Mouse (Mus musculus) thymus, adult 2 months (tissue): ENCODE results near the gene Map3k20. TPM values are rescaled to one million over a fixed set of nuclear protein-coding genes. Genes with fewer than 3 reads are reported as not detected.

ENCODE experiments used
- DNase-seq: peaks from one replicate; pipeline ENCODE4 v3.0.0; 2021
- H3K27ac ChIP-seq: fragments of 200-500 bp; 2 replicates; pipeline ENCODE4 v1.5.1; 2012; ENCODE audit warnings: low read length, control low read depth; ENCODE audit not compliant: control insufficient read depth, insufficient read depth
- H3K27me3 ChIP-seq: fragments of 200-500 bp; 2 replicates; pipeline ENCODE4 v1.6.1; 2012; ENCODE audit warnings: mild to moderate bottlenecking, low read length, moderate library complexity, mixed read lengths; ENCODE audit not compliant: control insufficient read depth, insufficient read depth
- H3K36me3 ChIP-seq: fragments of 200-500 bp; 2 replicates; pipeline ENCODE4 v1.6.1; 2012; ENCODE audit warnings: mild to moderate bottlenecking, low read length, moderate library complexity; ENCODE audit not compliant: control insufficient read depth, insufficient read depth
- H3K4me1 ChIP-seq: fragments of 200-500 bp; replicated peaks from 2 replicates; pipeline ENCODE4 v1.6.1; 2012; ENCODE audit warnings: low read length; ENCODE audit not compliant: control insufficient read depth, insufficient read depth
- H3K4me3 ChIP-seq: fragments of 200-500 bp; 2 replicates; pipeline ENCODE4 v1.5.1; 2012; ENCODE audit warnings: mild to moderate bottlenecking, low read length, control low read depth, moderate library complexity; ENCODE audit not compliant: control insufficient read depth, insufficient read depth
- CTCF ChIP-seq: fragments of 200-500 bp; IDR thresholded peaks from 2 replicates; pipeline ENCODE4 v1.5.1; 2012; ENCODE audit warnings: mild to moderate bottlenecking, control low read depth, low read length, moderate library complexity, borderline replicate concordance; ENCODE audit not compliant: control insufficient read depth, poor library complexity, insufficient read depth; ENCODE audit errors: extremely low read depth
- POLR2A ChIP-seq: fragments of 200-500 bp; IDR thresholded peaks from 2 replicates; pipeline ENCODE4 v1.6.1; 2012; ENCODE audit warnings: mild to moderate bottlenecking, low read length, control low read depth, moderate library complexity; ENCODE audit not compliant: control insufficient read depth, poor library complexity, insufficient read depth; ENCODE audit errors: extremely low read depth
- WGBS: fragments of 180-500 bp; shearing (Covaris S2); methylation state at CpG from one replicate; pipeline ENCODE4 v1.1.7; 2018; 5-methylcytosine and 5-hydroxymethylcytosine counted together
- polyA plus RNA-seq: library from polyadenylated mRNA; depleted of rRNA; stranded (reverse); fragments of >200 nt; gene quantifications from 2 replicates; pipeline ENCODE4 v1.2.3, GENCODE M21; 2012

Gene Map3k20
- polyA plus RNA-seq, 1 experiment = 8.3 TPM

- H3K4me1 ChIP-seq = no peaks in the 10 kb centered on the region
- no peaks in the 10 kb centered on the region for H3K27me3 ChIP-seq
- 98% methylated on average over 9 of the region's 9 CpGs for WGBS
- TF ChIP-seq CTCF = no peak
- no peak for TF ChIP-seq POLR2A
- no peak for DNase-seq
- no peak overlapping the region for H3K4me3 ChIP-seq
- H3K36me3 ChIP-seq = no peaks in the 10 kb centered on the region
- no peak overlapping the region for H3K27ac ChIP-seq
Measured at GRCm38 (mm10) chr2:72441010-72441409, 155.6 kb downstream of the Map3k20 start.

DNA sequence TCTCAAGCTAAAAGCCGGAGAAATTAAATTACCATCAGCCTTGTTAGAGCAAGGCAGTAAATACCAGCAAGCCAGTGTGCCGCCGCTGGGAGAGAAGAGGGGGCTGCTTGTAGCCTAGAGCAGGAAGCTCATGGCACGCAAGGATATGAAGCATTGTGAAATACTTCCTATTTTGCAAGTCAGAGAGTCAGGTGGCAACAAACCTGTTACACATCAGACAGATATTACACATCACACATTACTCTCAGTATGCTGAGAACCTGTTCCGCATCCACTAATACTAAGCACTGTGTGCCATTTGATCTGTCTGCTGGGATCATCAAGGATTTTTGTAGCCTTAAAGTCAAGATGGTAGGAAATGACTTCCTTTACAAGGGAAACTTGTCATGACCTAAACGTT is 157.4 kb downstream of the Map3k20 start:
- no peaks in the 10 kb centered on the region for H3K36me3 ChIP-seq
- no peaks in the 10 kb centered on the region for H3K27me3 ChIP-seq
- no peak for DNase-seq
- no peak overlapping the region for H3K4me3 ChIP-seq
- H3K4me1 ChIP-seq = no peaks in the 10 kb centered on the region
- WGBS = 92% methylated on average over 6 of the region's 6 CpGs
- TF ChIP-seq CTCF = no peak
- H3K27ac ChIP-seq = no peak overlapping the region

GRCm38 (mm10) chr2:72443960-72444359 is 158.5 kb downstream of the Map3k20 start:
- H3K36me3 ChIP-seq = no peaks in the 10 kb centered on the region
- no peak for DNase-seq
- H3K4me1 ChIP-seq = no peaks in the 10 kb centered on the region
- TF ChIP-seq POLR2A = no peak
- TF ChIP-seq CTCF = no peak
- 89% methylated on average over 3 of the region's 3 CpGs for WGBS
- no peak overlapping the region for H3K27ac ChIP-seq
- H3K27me3 ChIP-seq = no peaks in the 10 kb centered on the region
- H3K4me3 ChIP-seq = no peak overlapping the region

DNA sequence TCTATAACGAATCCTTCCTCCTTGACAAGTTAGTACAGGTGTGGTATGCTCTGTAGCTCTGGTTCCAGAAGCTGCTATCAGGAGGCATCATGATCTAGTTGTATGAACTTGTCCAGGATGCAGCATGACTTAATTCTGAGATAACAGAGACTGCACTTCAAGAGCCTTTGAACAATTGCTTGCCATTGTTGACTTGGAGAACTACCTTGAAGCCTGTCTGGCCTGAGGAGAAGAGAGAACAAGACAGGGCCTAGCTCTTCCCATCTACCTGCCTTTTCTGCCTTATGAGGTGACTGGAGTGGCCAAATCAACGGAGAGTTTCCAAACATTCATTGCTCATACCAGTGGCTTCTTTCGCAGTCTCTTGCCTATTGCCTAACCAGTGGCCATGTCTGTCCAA is 160.7 kb downstream of the Map3k20 start:
- 94% methylated on average over 3 of the region's 3 CpGs for WGBS

GRCm38 (mm10) chr2:72446615-72447014 is 161.2 kb downstream of the Map3k20 start:
- DNase-seq = no peak
- no peak for TF ChIP-seq CTCF
- TF ChIP-seq POLR2A = no peak
- Histone ChIP-seq H3K4me1 (no peaks in the 10 kb centered on the region), H3K27ac (no peak overlapping the region), H3K36me3 (no peaks in the 10 kb centered on the region), H3K4me3 (no peak overlapping the region), H3K27me3 (no peaks in the 10 kb centered on the region)
- 77% methylated on average over 5 of the region's 5 CpGs for WGBS

More for the DNA sequence above, 160.7 kb downstream of the Map3k20 start:
- Histone ChIP-seq H3K4me3 (no peak overlapping the region), H3K4me1 (no peaks in the 10 kb centered on the region), H3K27me3 (no peaks in the 10 kb centered on the region), H3K36me3 (no peaks in the 10 kb centered on the region), H3K27ac (no peak overlapping the region)
- no peak for DNase-seq
- TF ChIP-seq POLR2A (no peak), CTCF (no peak)

DNA sequence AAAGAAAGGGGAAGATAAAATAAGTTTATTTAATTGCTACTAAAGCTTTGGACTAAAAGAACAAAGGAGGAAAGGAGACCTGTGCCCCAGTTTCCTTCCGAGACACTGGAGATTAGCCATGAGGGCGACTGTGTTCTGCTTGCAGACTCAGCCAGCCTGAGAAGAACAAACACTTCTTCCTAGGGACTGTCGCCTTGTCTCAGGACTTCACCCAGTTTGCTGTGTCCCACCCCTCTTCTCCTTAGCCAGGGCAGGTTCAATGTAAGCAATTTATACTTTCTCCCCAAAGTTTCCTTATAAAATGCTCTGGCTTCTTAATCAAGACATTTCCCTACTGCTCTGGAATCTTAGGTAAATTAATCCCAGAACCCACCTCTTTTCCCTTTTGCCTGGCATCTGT is 168.1 kb downstream of the Map3k20 start:
- DNase-seq = no peak
- 59% methylated on average over 3 of the region's 3 CpGs for WGBS
- Histone ChIP-seq H3K27ac (no peak overlapping the region; the same call in 1 of the 2 replicates), H3K27me3 (no peaks in the 10 kb centered on the region), H3K4me3 (no peak overlapping the region), H3K36me3 (no peaks in the 10 kb centered on the region), H3K4me1 (peaks cover 11% of the 10 kb centered on the region)
- TF ChIP-seq POLR2A (no peak), CTCF (no peak)

DNA sequence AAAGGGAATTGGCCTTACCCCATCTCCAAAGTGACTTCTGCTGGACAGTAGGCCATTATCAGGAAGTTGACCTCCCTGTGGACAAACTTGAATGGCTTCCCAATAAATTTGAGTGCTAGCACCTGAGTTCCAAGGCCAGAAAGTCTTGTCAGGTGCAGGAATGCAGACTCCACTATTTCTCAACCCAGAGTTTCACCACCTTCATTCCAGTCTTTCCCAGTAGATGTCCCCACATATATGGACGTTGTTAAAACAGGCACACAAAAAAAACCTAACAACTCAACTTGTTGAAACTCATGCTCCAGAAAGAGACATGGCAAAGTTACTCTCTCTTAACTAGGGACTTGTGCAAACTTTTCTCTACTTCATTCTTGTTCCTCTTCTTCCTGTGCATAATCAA is 170.8 kb downstream of the Map3k20 start:
- DNase-seq = no peak

More for the DNA sequence above, 170.8 kb downstream of the Map3k20 start:
- Histone ChIP-seq H3K4me1 (peaks cover 11% of the 10 kb centered on the region), H3K27me3 (no peaks in the 10 kb centered on the region), H3K36me3 (no peaks in the 10 kb centered on the region), H3K27ac (no peak overlapping the region), H3K4me3 (no peak overlapping the region)
- TF ChIP-seq POLR2A (no peak), CTCF (no peak)
- WGBS = 73% methylated on average over 1 of the region's 1 CpGs
